Mouse (Mus musculus): ENCODE results near the gene Vhl. TPM values are rescaled to one million over a fixed set of nuclear protein-coding genes. Genes with fewer than 3 reads are reported as not detected.

Vhl gene
- total and polyA plus RNA-seq, 2 experiments from 2014 or later, result 17.2 to 23.5 TPM

DNA sequence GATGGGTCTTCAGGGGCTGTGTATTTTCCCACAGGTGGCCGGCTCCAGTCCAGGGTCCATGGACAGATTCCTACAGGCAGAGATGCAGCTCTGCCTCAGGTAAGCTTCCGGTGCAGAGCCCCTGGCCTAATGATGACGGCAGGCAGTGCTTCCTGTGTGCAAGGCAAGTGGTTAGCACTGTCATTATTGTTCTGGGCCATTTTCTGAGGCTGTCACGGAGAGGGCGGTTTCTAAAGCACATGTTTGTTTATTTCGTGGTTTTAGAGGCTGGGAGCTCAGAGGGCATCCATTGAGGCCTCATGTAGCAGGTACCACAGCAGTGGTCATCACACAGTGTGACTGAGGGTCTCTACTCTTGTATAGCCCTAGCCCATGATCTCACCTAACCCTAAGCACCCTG is 49.2 kb downstream of the Vhl start:
- TF ChIP-seq EP300 (IDR thresholded peaks at IDR 0.05; ENCODE audit: low read depth), result no peak
- no peak for TF ChIP-seq CTCF (IDR thresholded peaks at IDR 0.05; ENCODE audit: low read depth)
- Histone ChIP-seq H3K36me3 (replicated peaks; ENCODE audit: control insufficient read depth, insufficient read depth, low read length) (peaks cover 6% of the 10 kb centered on the region), H3K9me3 (replicated peaks; ENCODE audit: control insufficient read depth, low read length) (0 out of 2 replicates have a peak, but pooled peaks cover 3% of the 10 kb centered on the region), H3K4me1 (ENCODE audit: control insufficient read depth, insufficient read depth) (peaks cover 9% of the 10 kb centered on the region; the same call in 1 of the 2 replicates), H3K27me3 (ENCODE audit: control insufficient read depth, insufficient read depth, low read length) (no peaks in the 10 kb centered on the region), H3K4me2 (ENCODE audit: low read depth, low read length) (no peak overlapping the region), H3K27ac (ENCODE audit: low read depth) (no peak overlapping the region), H3K9ac (replicated peaks; ENCODE audit: low read depth, low read length) (no peak overlapping the region), H3K4me3 (ENCODE audit: low read depth, low read length) (no peak overlapping the region)
- DNase-seq (ENCODE audit: low spot score) (no peak), ATAC-seq (ENCODE audit: insufficient read depth, low read depth) (no peak)
- 83% methylated on average over 6 of the region's 6 CpGs for WGBS

DNA sequence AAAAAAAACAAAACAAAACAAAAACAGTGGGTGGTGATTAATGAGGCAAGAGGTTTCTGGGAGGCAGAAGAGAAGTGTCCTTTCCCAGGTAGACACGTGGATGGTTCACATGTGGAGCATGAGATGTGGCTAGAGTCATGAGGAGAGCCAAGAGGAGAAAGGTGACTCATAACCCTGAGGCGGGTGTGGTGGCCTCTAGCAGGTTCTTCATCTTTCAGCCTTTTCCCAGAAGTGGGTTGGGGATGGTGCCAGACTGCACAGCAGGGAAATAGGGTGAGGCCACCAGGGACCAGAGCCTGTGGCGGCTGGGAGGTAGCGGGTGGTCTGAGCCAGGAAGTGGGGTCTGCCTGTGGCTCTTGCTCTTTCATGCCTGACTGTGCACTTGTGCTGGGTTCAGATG is 51.5 kb downstream of the Vhl start:
- Histone ChIP-seq H3K4me3 (ENCODE audit: low read depth, low read length) (no peak overlapping the region), H3K4me1 (ENCODE audit: control insufficient read depth, insufficient read depth) (no peaks in the 10 kb centered on the region), H3K27me3 (ENCODE audit: control insufficient read depth, insufficient read depth, low read length) (no peaks in the 10 kb centered on the region), H3K9me3 (replicated peaks; ENCODE audit: control insufficient read depth, low read length) (0 out of 2 replicates have a peak, but pooled peaks cover 3% of the 10 kb centered on the region), H3K36me3 (replicated peaks; ENCODE audit: control insufficient read depth, insufficient read depth, low read length) (peaks cover 6% of the 10 kb centered on the region), H3K4me2 (ENCODE audit: low read depth, low read length) (no peak overlapping the region), H3K9ac (replicated peaks; ENCODE audit: low read depth, low read length) (no peak overlapping the region), H3K27ac (ENCODE audit: low read depth) (no peak overlapping the region)
- ATAC-seq (ENCODE audit: insufficient read depth, low read depth) (no peak), DNase-seq (ENCODE audit: low spot score) (no peak)
- no peak for TF ChIP-seq CTCF (IDR thresholded peaks at IDR 0.05; ENCODE audit: low read depth)
- TF ChIP-seq EP300 (IDR thresholded peaks at IDR 0.05; ENCODE audit: low read depth), result no peak
- 78% methylated on average over 4 of the region's 4 CpGs for WGBS

DNA sequence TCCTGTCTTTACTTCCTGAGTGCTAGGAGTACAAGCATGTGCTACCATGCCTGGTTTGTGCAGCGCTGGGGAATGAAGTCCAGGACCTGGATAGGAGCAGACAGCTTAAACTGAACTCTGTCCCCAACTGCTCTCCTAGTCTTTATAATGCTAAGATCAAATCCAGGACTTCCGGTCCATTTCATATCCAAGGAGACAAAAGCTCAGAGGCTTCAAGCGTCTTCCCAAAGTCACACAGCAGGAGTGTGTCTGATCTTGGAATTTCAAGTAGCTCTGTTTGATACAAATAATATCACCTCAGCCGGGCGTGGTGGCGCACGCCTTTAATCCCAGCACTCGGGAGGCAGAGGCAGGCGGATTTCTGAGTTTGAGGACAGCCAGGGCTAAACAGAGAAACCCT is 52.2 kb downstream of the Vhl start:
- TF ChIP-seq EP300 (IDR thresholded peaks at IDR 0.05; ENCODE audit: low read depth), result no peak
- TF ChIP-seq CTCF (IDR thresholded peaks at IDR 0.05; ENCODE audit: low read depth), result no peak
- no peak overlapping the region for H3K9ac ChIP-seq (replicated peaks; ENCODE audit: low read depth, low read length)
- 91% methylated on average over 9 of the region's 9 CpGs for WGBS
- H3K4me3 ChIP-seq (ENCODE audit: low read depth, low read length), result no peak overlapping the region
- ATAC-seq (ENCODE audit: insufficient read depth, low read depth) (no peak), DNase-seq (ENCODE audit: low spot score) (no peak)
- H3K27ac ChIP-seq (ENCODE audit: low read depth), result no peak overlapping the region
- H3K4me1 ChIP-seq (ENCODE audit: control insufficient read depth, insufficient read depth), result no peaks in the 10 kb centered on the region
- H3K27me3 ChIP-seq (ENCODE audit: control insufficient read depth, insufficient read depth, low read length), result no peaks in the 10 kb centered on the region
- H3K4me2 ChIP-seq (ENCODE audit: low read depth, low read length), result no peak overlapping the region
- H3K36me3 ChIP-seq (replicated peaks; ENCODE audit: control insufficient read depth, insufficient read depth, low read length), result peaks cover 6% of the 10 kb centered on the region
- H3K9me3 ChIP-seq (replicated peaks; ENCODE audit: control insufficient read depth, low read length), result 0 out of 2 replicates have a peak, but pooled peaks cover 3% of the 10 kb centered on the region

GRCm38 (mm10) chr6:113677070-113677734 is 53.4 kb downstream of the Vhl start:
- Histone ChIP-seq H3K4me2 (ENCODE audit: low read depth, low read length) (no peak overlapping the region), H3K36me3 (replicated peaks; ENCODE audit: control insufficient read depth, insufficient read depth, low read length) (peaks cover 6% of the 10 kb centered on the region; the same call in 1 of the 2 replicates), H3K27me3 (ENCODE audit: control insufficient read depth, insufficient read depth, low read length) (no peaks in the 10 kb centered on the region), H3K9me3 (replicated peaks; ENCODE audit: control insufficient read depth, low read length) (no peaks in the 10 kb centered on the region), H3K27ac (ENCODE audit: low read depth) (no peak overlapping the region), H3K9ac (replicated peaks; ENCODE audit: low read depth, low read length) (no peak overlapping the region), H3K4me1 (ENCODE audit: control insufficient read depth, insufficient read depth) (no peaks in the 10 kb centered on the region), H3K4me3 (ENCODE audit: low read depth, low read length) (no peak overlapping the region)
- TF ChIP-seq CTCF (IDR thresholded peaks at IDR 0.05; ENCODE audit: low read depth), result no peak
- TF ChIP-seq EP300 (IDR thresholded peaks at IDR 0.05; ENCODE audit: low read depth), result no peak
- ATAC-seq (ENCODE audit: insufficient read depth, low read depth) (no peak), DNase-seq (ENCODE audit: low spot score) (no peak)
- WGBS, result 67% methylated on average over 14 of the region's 14 CpGs

DNA sequence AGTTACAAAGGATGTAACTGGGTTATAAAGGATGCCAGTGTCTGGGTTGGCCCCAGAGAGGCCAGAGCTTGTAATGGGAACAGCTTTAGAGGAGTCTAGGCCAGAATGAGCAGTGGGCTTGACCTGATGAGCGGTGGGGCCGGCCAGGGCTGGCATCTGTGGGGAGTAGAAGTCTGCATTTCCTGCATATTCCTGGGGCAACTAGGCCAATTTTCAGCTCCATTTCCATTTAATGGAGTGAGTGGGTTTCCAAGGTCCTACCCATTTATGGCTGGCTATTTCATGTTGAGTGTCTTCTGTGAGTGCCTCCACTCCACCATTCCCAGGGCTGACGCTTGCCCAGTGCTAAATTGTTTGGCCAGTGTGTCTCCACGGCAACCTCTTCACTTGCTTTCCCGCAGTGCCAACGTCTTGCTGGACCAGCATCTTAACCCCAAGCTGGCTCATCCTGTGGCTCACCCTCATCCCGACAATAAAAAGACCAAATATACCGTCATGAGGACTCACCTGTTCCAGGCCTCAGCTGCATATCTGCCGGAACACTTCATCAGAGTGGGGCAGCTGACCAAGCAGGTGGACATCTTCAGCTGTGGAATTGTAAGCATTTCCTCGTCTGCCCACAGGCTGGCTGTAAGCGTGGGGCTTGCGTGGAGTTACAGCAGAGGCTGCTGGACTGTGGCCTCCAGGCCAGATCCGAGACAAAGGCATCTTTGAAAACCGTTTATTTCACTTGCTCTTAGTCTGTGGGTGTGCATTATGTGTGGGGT is 54.7 kb downstream of the Vhl start:
- H3K9ac ChIP-seq (replicated peaks; ENCODE audit: low read depth, low read length), result no peak overlapping the region
- no peaks in the 10 kb centered on the region for H3K27me3 ChIP-seq (ENCODE audit: control insufficient read depth, insufficient read depth, low read length)
- H3K4me3 ChIP-seq (ENCODE audit: low read depth, low read length), result no peak overlapping the region
- no peaks in the 10 kb centered on the region for H3K4me1 ChIP-seq (ENCODE audit: control insufficient read depth, insufficient read depth)
- H3K27ac ChIP-seq (ENCODE audit: low read depth), result no peak overlapping the region
- TF ChIP-seq CTCF (IDR thresholded peaks at IDR 0.05; ENCODE audit: low read depth) (no peak), EP300 (IDR thresholded peaks at IDR 0.05; ENCODE audit: low read depth) (no peak)
- ATAC-seq (ENCODE audit: insufficient read depth, low read depth) (no peak), DNase-seq (ENCODE audit: low spot score) (no peak)
- H3K9me3 ChIP-seq (replicated peaks; ENCODE audit: control insufficient read depth, low read length), result no peaks in the 10 kb centered on the region
- H3K4me2 ChIP-seq (ENCODE audit: low read depth, low read length), result no peak overlapping the region
- H3K36me3 ChIP-seq (replicated peaks; ENCODE audit: control insufficient read depth, insufficient read depth, low read length), result no peaks in the 10 kb centered on the region; the same call in 1 of the 2 replicates
- 79% methylated on average over 14 of the region's 14 CpGs for WGBS
